Mouse (Mus musculus): ENCODE data around the gene Rps6kc1.

- TF ChIP-seq GATA1 (IDR thresholded peaks at IDR 0.05; ENCODE audit: low read length) (no peak), TAL1 (IDR thresholded peaks at IDR 0.05; ENCODE audit: low read length) (no peak)
Measured at GRCm38 (mm10) chr1:190898186-190898585, 13.4 kb downstream of the Rps6kc1 start.

Measured in erythroblast, embryonic 14.5 days (primary cell).